Mouse (Mus musculus) kidney, embryonic 16.5 days (tissue): ENCODE results near the gene Phactr2. TPM values are rescaled to one million over a fixed set of nuclear protein-coding genes. Genes with fewer than 3 reads are reported as not detected.
A peak's percentile ranks its signal among the peaks of the same experiment; 100 is the strongest.

ENCODE experiments used
- ATAC-seq: fragments of 200-750 bp; cut with Nextera tagmentation; 2 replicates; pipeline ENCODE4 v1.8.0; 2017; ENCODE audit warnings: moderate TSS enrichment; ENCODE audit not compliant: low FRiP score, low TSS enrichment
- H3K27ac ChIP-seq: fragments of 300-500 bp; sonication (generic); 2 replicates; pipeline ENCODE4 v1.5.1; 2014; ENCODE audit warnings: low read length
- H3K27me3 ChIP-seq: fragments of 300-500 bp; sonication (generic); 2 replicates; pipeline ENCODE4 v1.6.1; 2014; ENCODE audit warnings: low read length, control low read depth, mixed read lengths; ENCODE audit not compliant: insufficient read depth
- H3K36me3 ChIP-seq: fragments of 300-500 bp; sonication (generic); 2 replicates; pipeline ENCODE4 v1.6.1; 2014; ENCODE audit warnings: low read length, control low read depth, mixed read lengths; ENCODE audit not compliant: insufficient read depth
- H3K4me1 ChIP-seq: fragments of 300-500 bp; sonication (generic); 2 replicates; pipeline ENCODE4 v1.6.1; 2014; ENCODE audit warnings: low read length, control low read depth, mixed read lengths; ENCODE audit not compliant: insufficient read depth
- H3K4me2 ChIP-seq: fragments of 300-500 bp; sonication (generic); replicated peaks from 2 replicates; pipeline ENCODE4 v1.6.1; 2014; ENCODE audit warnings: low read depth, low read length
- H3K4me3 ChIP-seq: fragments of 300-500 bp; sonication (generic); 2 replicates; pipeline ENCODE4 v1.5.1; 2014; ENCODE audit warnings: mild to moderate bottlenecking, low read length
- H3K9ac ChIP-seq: fragments of 300-500 bp; sonication (generic); replicated peaks from 2 replicates; pipeline ENCODE4 v1.6.1; 2014; ENCODE audit warnings: low read length
- H3K9me3 ChIP-seq: fragments of 300-500 bp; sonication (generic); 2 replicates; pipeline ENCODE4 v1.6.1; 2016; ENCODE audit warnings: low read length, control low read depth
- WGBS: fragments of 180-500 bp; shearing (Covaris S2); extraction: QIAGEN DNeasy Blood & Tissue Kit; methylation state at CpG from one replicate; pipeline ENCODE4 v1.1.7; 2014; 5-methylcytosine and 5-hydroxymethylcytosine counted together
- polyA plus RNA-seq: library from polyadenylated mRNA; unstranded; fragments of >200 nt; fragmentation: Nextera tagmentation; extraction: Ambion mirVana; gene quantifications from 2 replicates; pipeline ENCODE4 v1.2.1, GENCODE M21; 2015

The Phactr2 gene
- polyA plus RNA-seq, 1 experiment from 2014 or later: 26.9 TPM

DNA sequence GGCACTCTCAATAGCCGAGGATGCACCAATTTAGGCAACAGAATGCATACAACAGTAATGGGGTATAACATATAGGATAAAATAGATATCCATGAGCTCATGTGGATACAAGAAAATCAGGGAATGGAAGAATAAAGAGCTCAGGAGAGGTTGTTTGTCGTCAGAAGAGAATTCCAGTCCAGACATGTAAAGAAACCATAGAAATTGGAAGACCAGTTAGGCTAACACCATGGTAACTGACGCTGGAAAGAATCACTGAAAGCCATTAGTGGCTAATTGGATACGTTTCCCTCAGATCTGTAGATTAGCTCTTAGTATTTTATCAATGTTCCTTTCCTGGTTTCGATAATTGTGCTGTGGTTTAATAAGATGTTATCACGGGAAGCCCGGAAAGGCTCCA, 41.2 kb downstream of the Phactr2 start:
- Histone ChIP-seq H3K4me3 (no peak overlapping the region), H3K27me3 (no peaks in the 10 kb centered on the region), H3K9me3 (no peaks in the 10 kb centered on the region), H3K4me2 (no peak overlapping the region), H3K4me1 (peaks cover 19% of the 10 kb centered on the region), H3K9ac (no peak overlapping the region), H3K27ac (no peak overlapping the region), H3K36me3 (no peaks in the 10 kb centered on the region)
- 74% methylated on average over 7 of the region's 7 CpGs for WGBS
- ATAC-seq: no peak

DNA sequence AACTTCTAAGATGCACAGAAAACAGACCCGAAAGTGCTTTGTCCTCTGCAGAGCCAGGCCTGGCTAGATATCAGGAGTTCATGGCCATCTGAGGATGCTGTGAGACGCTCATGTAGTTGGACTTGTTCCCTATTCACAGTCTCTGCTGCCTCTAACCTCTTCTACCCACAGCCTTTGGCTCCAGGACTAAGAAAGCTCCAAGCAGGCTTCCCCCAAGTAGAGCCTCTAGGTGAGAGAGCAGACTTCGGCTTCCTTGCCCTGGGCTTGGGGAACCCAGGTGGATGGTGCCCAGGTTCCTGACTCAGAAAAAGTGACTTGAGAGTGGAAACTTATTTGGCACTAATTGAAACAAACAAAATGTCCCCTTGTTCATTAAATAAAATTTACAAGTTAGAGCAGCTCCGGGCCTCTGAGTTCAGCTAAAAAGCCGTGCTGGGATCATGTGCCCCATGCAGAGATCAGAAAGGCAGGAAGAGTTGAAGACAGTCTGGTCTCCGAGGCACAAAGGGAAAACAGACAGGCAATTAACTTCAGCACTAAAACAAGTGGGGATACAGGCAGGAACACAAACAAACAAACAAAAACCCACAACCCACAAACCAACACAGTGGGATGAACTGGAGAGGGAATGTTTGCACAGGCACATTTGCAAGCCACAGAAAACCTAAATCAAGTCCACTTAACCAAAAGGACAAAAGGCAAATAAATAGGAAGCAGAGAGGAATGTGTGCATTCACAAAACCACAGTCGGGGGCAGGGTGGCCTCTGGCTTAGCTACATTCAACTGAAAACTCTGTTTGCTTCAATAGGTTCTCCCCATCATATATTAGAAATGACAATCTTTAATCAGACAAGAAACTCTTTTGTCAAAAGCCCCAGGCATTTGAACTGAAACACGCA, 42.3 kb downstream of the Phactr2 start:
- Histone ChIP-seq H3K4me2 (no peak overlapping the region), H3K9me3 (no peaks in the 10 kb centered on the region), H3K4me3 (no peak overlapping the region), H3K4me1 (peaks cover 19% of the 10 kb centered on the region), H3K9ac (peak overlapping the region; percentile 26; the same call in 1 of the 2 replicates), H3K27me3 (no peaks in the 10 kb centered on the region), H3K27ac (peak overlapping the region; percentile 48; the same call in 1 of the 2 replicates), H3K36me3 (no peaks in the 10 kb centered on the region)
- 38% methylated on average over 8 of the region's 8 CpGs for WGBS
- ATAC-seq: no peak

DNA sequence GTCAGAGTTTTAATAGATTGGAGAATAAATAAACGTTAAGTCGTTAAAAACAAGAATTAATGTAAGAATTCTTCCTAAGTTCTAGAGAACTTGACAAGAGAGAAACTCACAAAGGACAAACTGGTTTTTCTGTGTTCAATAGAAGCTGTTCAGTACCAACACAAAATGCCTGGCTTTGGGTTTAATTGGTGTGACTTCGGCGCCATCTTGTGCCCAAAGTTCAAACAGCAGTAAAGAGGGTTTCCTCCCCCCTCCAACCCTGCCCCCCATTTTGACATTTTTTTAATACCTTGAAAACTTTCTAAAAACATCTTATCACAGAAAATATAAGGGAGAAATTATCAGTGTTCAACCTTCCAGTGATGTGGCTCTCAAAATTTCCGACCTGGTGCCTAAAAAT, 44.4 kb downstream of the Phactr2 start:
- H3K9me3 ChIP-seq: no peaks in the 10 kb centered on the region
- no peaks in the 10 kb centered on the region for H3K36me3 ChIP-seq
- peak; percentile 55; the same call in 1 of the 2 replicates for ATAC-seq
- no peak overlapping the region for H3K4me2 ChIP-seq
- peaks cover 14% of the 10 kb centered on the region for H3K4me1 ChIP-seq
- H3K27ac ChIP-seq: no peak overlapping the region
- WGBS: 13% methylated on average over 5 of the region's 5 CpGs
- H3K9ac ChIP-seq: no peak overlapping the region
- H3K27me3 ChIP-seq: no peaks in the 10 kb centered on the region
- H3K4me3 ChIP-seq: no peak overlapping the region

DNA sequence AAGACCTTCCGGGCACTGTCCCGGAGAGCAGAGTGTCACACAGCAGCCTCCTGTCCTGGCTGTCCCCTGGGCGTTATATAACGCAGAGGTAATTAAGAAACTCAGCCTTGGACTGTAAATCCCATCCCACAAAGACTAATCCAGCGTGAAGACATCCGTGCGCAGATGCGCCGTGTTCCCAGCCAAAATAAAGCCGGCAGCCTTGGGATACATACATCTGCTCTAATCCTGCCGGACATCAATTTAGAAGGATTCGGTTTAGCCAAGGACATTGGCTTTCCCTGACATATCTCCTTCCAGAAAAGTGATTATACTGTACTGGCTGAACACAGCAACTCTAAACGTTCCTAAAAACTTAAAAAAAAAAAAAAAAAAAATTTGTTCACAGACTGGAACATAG, 45.0 kb downstream of the Phactr2 start:
- Histone ChIP-seq H3K27ac (0 out of 2 replicates have a peak overlapping the region, but pooled peaks have one; percentile 4), H3K4me2 (peak overlapping the region; percentile 31), H3K4me3 (no peak overlapping the region), H3K9me3 (no peaks in the 10 kb centered on the region), H3K36me3 (no peaks in the 10 kb centered on the region), H3K4me1 (peaks cover 14% of the 10 kb centered on the region), H3K9ac (peak overlapping the region; percentile 32), H3K27me3 (no peaks in the 10 kb centered on the region)
- 18% methylated on average over 13 of the region's 13 CpGs for WGBS
- ATAC-seq: no peak

DNA sequence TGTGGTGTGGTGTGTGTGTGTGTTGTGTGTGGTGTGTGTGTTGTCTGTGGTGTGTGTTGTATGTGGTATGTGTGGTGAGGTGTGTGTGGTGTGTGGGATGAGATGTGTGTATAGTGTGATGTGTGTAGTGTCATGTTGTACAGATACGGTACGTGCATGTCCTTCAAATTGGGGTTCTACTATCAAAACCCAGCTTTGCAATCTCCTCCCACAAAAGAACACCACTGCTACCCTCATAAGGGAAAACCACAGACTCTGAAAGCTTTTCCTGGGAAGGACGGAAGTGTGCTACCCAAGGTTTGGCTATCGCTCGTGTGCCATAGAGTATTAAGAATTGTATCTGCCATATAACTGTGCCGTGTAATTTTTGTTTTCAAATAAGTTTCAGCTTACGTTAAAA, 45.7 kb downstream of the Phactr2 start:
- Histone ChIP-seq H3K9me3 (no peaks in the 10 kb centered on the region), H3K4me2 (no peak overlapping the region), H3K27me3 (no peaks in the 10 kb centered on the region), H3K4me3 (no peak overlapping the region), H3K36me3 (no peaks in the 10 kb centered on the region), H3K27ac (no peak overlapping the region), H3K9ac (no peak overlapping the region), H3K4me1 (peaks cover 14% of the 10 kb centered on the region)
- 0 out of 2 replicates have a peak, but pooled peaks have one; percentile 16 for ATAC-seq
- WGBS: 84% methylated on average over 7 of the region's 7 CpGs

DNA sequence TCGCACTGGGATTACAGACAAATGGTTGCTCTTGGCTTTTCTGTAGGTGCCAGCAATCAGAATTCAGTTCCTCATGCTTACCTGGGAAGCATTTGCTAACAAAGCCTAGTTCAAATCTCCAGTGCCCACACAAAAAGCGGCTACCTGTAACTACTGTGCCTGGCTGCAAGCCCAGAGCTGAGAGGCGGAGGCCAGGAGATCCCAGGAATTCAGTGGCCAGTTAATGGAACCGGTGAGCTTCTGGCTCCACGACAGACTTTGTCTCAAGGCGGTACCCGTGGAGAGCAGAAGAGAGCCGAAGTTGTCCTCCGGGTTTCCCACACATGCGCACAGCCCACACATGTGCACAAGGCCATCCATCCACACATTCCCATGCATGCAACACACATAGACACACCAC, 46.6 kb downstream of the Phactr2 start:
- H3K9me3 ChIP-seq: no peaks in the 10 kb centered on the region
- ATAC-seq: no peak
- no peaks in the 10 kb centered on the region for H3K27me3 ChIP-seq
- H3K4me3 ChIP-seq: no peak overlapping the region
- no peak overlapping the region for H3K4me2 ChIP-seq
- 81% methylated on average over 10 of the region's 10 CpGs for WGBS
- H3K4me1 ChIP-seq: peaks cover 14% of the 10 kb centered on the region
- no peak overlapping the region for H3K27ac ChIP-seq
- no peak overlapping the region for H3K9ac ChIP-seq
- no peaks in the 10 kb centered on the region for H3K36me3 ChIP-seq

DNA sequence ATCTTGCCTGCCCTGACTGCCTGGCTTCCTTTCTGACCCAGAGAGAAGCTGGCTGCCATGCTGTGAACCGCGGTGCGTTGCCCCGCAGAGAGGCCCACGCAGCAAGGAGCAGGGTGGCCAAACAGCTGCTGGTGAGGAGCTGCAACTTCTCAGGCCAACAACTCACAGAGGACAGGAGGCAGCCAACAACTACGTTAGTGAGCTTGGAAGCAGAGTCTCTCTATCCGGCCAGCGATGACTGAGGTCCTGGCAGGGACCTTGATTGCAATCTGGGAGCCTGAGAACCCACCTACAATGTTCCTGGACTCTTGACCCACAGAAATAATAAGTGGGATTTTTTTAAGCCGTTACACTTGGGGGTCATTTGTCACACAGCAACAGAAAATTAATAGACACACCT, 49.0 kb downstream of the Phactr2 start:
- Histone ChIP-seq H3K4me3 (no peak overlapping the region), H3K27me3 (no peaks in the 10 kb centered on the region), H3K9ac (no peak overlapping the region), H3K4me2 (no peak overlapping the region), H3K36me3 (no peaks in the 10 kb centered on the region), H3K9me3 (no peaks in the 10 kb centered on the region), H3K4me1 (peaks cover 4% of the 10 kb centered on the region; the same call in 1 of the 2 replicates), H3K27ac (no peak overlapping the region)
- ATAC-seq: no peak
- 85% methylated on average over 9 of the region's 9 CpGs for WGBS

DNA sequence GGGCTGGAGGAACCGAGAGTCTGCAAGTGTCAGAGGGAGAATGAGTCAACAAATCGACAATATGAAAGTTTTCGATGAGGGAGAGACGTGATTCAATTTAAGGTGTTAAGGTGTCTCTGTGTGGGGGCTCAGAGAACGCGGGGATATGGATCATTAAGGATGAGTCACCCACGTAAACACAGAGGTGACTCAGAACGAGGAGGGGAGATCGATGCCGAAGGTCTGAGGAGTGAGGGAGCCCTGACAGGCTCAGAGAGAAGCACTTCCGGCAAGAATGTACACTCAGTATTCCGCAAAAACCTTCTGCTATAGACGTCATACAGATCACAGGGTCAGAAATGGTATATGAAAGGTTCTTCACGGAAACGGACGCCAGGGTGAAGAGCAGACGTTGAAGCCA, 49.7 kb downstream of the Phactr2 start:
- Histone ChIP-seq H3K4me1 (peaks cover 4% of the 10 kb centered on the region; the same call in 1 of the 2 replicates), H3K36me3 (no peaks in the 10 kb centered on the region), H3K4me3 (no peak overlapping the region), H3K9ac (no peak overlapping the region), H3K9me3 (no peaks in the 10 kb centered on the region), H3K27me3 (no peaks in the 10 kb centered on the region), H3K27ac (no peak overlapping the region), H3K4me2 (no peak overlapping the region)
- no peak for ATAC-seq
- WGBS: 46% methylated on average over 17 of the region's 17 CpGs

DNA sequence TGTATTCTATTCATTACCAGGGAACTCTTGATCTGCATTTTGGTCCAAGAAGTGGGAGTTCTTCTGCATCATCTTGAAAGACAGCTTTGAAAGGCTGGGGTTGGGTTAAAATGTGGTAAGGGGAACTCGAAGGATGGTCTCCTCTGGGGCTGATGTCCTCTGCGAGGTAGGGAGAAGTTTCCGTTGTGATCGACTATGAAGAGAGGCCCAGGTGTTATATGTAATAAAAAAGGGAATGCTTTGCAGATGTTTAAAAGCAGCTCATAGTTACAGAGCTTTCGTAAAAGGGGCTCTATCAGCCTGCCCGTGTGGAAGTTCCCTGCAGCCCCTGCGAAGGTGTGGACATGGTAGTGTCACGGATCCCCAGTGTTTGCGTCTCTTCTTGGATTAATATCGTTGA, 50.2 kb downstream of the Phactr2 start:
- Histone ChIP-seq H3K27ac (no peak overlapping the region), H3K27me3 (no peaks in the 10 kb centered on the region), H3K4me2 (no peak overlapping the region), H3K4me3 (no peak overlapping the region), H3K9ac (no peak overlapping the region), H3K4me1 (peaks cover 5% of the 10 kb centered on the region; the same call in 1 of the 2 replicates), H3K9me3 (no peaks in the 10 kb centered on the region), H3K36me3 (no peaks in the 10 kb centered on the region)
- WGBS: 83% methylated on average over 10 of the region's 10 CpGs
- ATAC-seq: no peak

DNA sequence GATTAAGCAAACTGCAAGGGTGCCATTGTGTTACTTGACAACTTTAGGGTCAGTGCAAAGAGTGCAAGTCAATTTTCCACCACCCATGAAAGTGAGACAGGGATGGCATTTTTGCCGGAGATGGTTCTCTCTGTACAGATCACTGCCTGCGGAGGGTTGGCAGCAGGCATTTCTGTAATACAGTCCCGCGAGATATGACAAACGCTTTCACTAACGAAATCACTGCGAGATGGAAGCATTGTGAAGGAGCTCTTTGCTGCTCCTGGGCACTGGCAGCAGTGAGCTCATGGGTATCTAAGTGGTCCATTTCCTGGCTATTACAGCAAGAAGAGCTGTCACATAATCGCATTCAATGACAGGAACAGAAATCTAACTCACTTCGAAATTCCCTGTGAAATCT, 52.1 kb downstream of the Phactr2 start:
- Histone ChIP-seq H3K4me3 (no peak overlapping the region), H3K9me3 (no peaks in the 10 kb centered on the region), H3K27me3 (no peaks in the 10 kb centered on the region), H3K9ac (no peak overlapping the region), H3K4me1 (0 out of 2 replicates have a peak, but pooled peaks cover 4% of the 10 kb centered on the region), H3K27ac (no peak overlapping the region), H3K4me2 (no peak overlapping the region), H3K36me3 (no peaks in the 10 kb centered on the region)
- ATAC-seq: no peak
- WGBS: 89% methylated on average over 9 of the region's 9 CpGs
